Mouse (Mus musculus) kidney, adult 2 months (tissue): Measurements from ENCODE around the gene Cstf2.

Source experiments
- CTCF ChIP-seq: fragments of 200-500 bp; conservative IDR thresholded peaks from 2 replicates; pipeline ENCODE4 v1.5.1; 2011; ENCODE audit warnings: low read depth, mild to moderate bottlenecking, control low read depth, low read length, moderate library complexity, mixed read lengths; ENCODE audit not compliant: insufficient read depth, insufficient read length
- POLR2A ChIP-seq: fragments of 200-500 bp; IDR thresholded peaks from one replicate; pipeline ENCODE4 v1.6.1; 2011; ENCODE audit warnings: low read depth, low read length, control low read depth

- no peak for TF ChIP-seq CTCF
- no peak for TF ChIP-seq POLR2A
These were observed 38.3 kb upstream of the Cstf2 start for GRCm38 (mm10) chrX:134020664-134021063.
